1 mouse cellular context compared by ENCODE assay signal in genomic region chr4:123572434-123573336, GRCm38 (mm10).
TF ChIP-seq lines count a peak whose summit lies in the region.

No protein-coding gene starts in this region.

TF ChIP-seq in CH12.LX, 34 proteins besides CTCF, POLR2A, EP300 and RAD21 (continued from another document):
- TF ChIP-seq ZMIZ1 (IDR thresholded peaks at IDR 0.05; ENCODE audit: low read depth, low read length) (0 out of 2 replicates have a peak, but pooled peaks have one; percentile 20), PAX5 (IDR thresholded peaks at IDR 0.05; ENCODE audit: low read length) (no peak), MYC (IDR thresholded peaks at IDR 0.05; ENCODE audit: low read depth, low read length) (0 out of 2 replicates have a peak, but pooled peaks have one; percentile 28), IRF4 (IDR thresholded peaks at IDR 0.05; ENCODE audit: low read depth, low read length) (peak; percentile 74), ZC3H11A (IDR thresholded peaks at IDR 0.05; ENCODE audit: low read depth, low read length) (no peak), NELFE (IDR thresholded peaks at IDR 0.05; ENCODE audit: low read depth, low read length) (peak; percentile 52; the same call in 1 of the 2 replicates), TCF12 (IDR thresholded peaks at IDR 0.05; ENCODE audit: low read depth, low read length) (peak; percentile 86), CHD2 (IDR thresholded peaks at IDR 0.05; ENCODE audit: low read length) (peak; percentile 86), MXI1 (IDR thresholded peaks at IDR 0.05; ENCODE audit: low read depth, low read length) (no peak), ZKSCAN1 (IDR thresholded peaks at IDR 0.05; ENCODE audit: borderline replicate concordance, low read depth, low read length) (no peak), ELF1 (IDR thresholded peaks at IDR 0.05; ENCODE audit: low read depth, low read length) (peak; percentile 57), USF2 (conservative IDR thresholded peaks at IDR 0.05; ENCODE audit: low read depth, low read length) (no peak), CHD1 (IDR thresholded peaks at IDR 0.05; ENCODE audit: low read depth, low read length) (peak; percentile 79)
